Mouse (Mus musculus): ENCODE results near the gene Ldb2.

GRCm38 (mm10) chr5:44626885-44627284, 172.6 kb downstream of the Ldb2 start:
- TF ChIP-seq CTCF (IDR thresholded peaks at IDR 0.05; ENCODE audit: low read depth), result no peak
- no peak for TF ChIP-seq EP300 (IDR thresholded peaks at IDR 0.05; ENCODE audit: low read depth)
